Mouse (Mus musculus): ENCODE data around the gene Olfr429. TPM values are rescaled to one million over a fixed set of nuclear protein-coding genes. Genes with fewer than 3 reads are reported as not detected.

The Olfr429 gene
- not detected in 2 replicates for polyA plus RNA-seq (2012; rRNA removed)

GRCm38 (mm10) chr1:174084031-174084430, at the start of gene Olfr429:
TSS of gene Olfr429 (plus strand) at chr1:174084331.

GRCm38 (mm10) chr1:174040523-174041177, 43.5 kb upstream of the Olfr429 start, which contains the start of gene Olfr433:
TSS of gene Olfr433 (plus strand) at chr1:174040705.

GRCm38 (mm10) chr1:174048893-174049292, 35.2 kb upstream of the Olfr429 start, which contains the start of gene Olfr432:
TSS of gene Olfr432 (plus strand) at chr1:174049205.

GRCm38 (mm10) chr1:174066305-174066704, 17.8 kb upstream of the Olfr429 start, which contains the start of gene Olfr430:
TSS of gene Olfr430 (plus strand) at chr1:174066605.

GRCm38 (mm10) chr1:174096591-174096990, 12.5 kb downstream of the Olfr429 start, which contains the start of gene Olfr427:
TSS of gene Olfr427 (plus strand) at chr1:174096891.

GRCm38 (mm10) chr1:174121062-174121461, 36.9 kb downstream of the Olfr429 start, which contains the start of gene Olfr231:
TSS of gene Olfr231 (minus strand) at chr1:174121162.

GRCm38 (mm10) chr1:174131217-174131616, 47.1 kb downstream of the Olfr429 start, which contains the start of gene Olfr424:
TSS of gene Olfr424 (plus strand) at chr1:174131517.

Other genes starting within 250 kb of the Olfr429 start
- gene Ifi211, start 171.3 kb upstream of the Olfr429 start, polyA plus RNA-seq (2012; rRNA removed): 0.36 and 0.41 TPM in 2 replicates
- gene Mndal, start 141.8 kb upstream of the Olfr429 start, polyA plus RNA-seq (2012; rRNA removed): 2.8 and 4.0 TPM in 2 replicates
- 1.2 and 2.2 TPM in 2 replicates for gene Ifi203, start 141.7 kb upstream of the Olfr429 start, polyA plus RNA-seq (2012; rRNA removed)
- not detected in 2 replicates for gene Ifi202b, start 101.6 kb upstream of the Olfr429 start, polyA plus RNA-seq (2012; rRNA removed)
- gene Ifi205, start 52.5 kb upstream of the Olfr429 start, polyA plus RNA-seq (2012; rRNA removed): 0.04 and 1.9 TPM in 2 replicates
- not detected in 2 replicates for gene Olfr433, start 43.6 kb upstream of the Olfr429 start, polyA plus RNA-seq (2012; rRNA removed)
- gene Olfr432, start 35.1 kb upstream of the Olfr429 start, polyA plus RNA-seq (2012; rRNA removed): not detected in 2 replicates
- gene Olfr430, start 17.7 kb upstream of the Olfr429 start, polyA plus RNA-seq (2012; rRNA removed): not detected in 2 replicates
- gene Olfr427, start 12.6 kb downstream of the Olfr429 start, polyA plus RNA-seq (2012; rRNA removed): not detected in 2 replicates
- gene Olfr231, start 36.8 kb downstream of the Olfr429 start, polyA plus RNA-seq (2012; rRNA removed): not detected in 2 replicates
- not detected in 2 replicates for gene Olfr424, start 47.2 kb downstream of the Olfr429 start, polyA plus RNA-seq (2012; rRNA removed)
- not detected in 2 replicates for gene Olfr420, start 71.3 kb downstream of the Olfr429 start, polyA plus RNA-seq (2012; rRNA removed)
- 0.01 and 0.03 TPM in 2 replicates for gene Spta1, start 88.4 kb downstream of the Olfr429 start, polyA plus RNA-seq (2012; rRNA removed)
- not detected in 2 replicates for gene Olfr419, start 167.7 kb downstream of the Olfr429 start, polyA plus RNA-seq (2012; rRNA removed)
- gene Mptx1, start 246.2 kb downstream of the Olfr429 start, polyA plus RNA-seq (2012; rRNA removed): not detected in 2 replicates

Measured in central nervous system, embryonic 18 days (tissue).